Mouse (Mus musculus): ENCODE results near the gene Srsf2. TPM values are rescaled to one million over a fixed set of nuclear protein-coding genes. Genes with fewer than 3 reads are reported as not detected.

The Srsf2 gene
- polyA plus RNA-seq, 1 experiment from 2014 or later = 917 TPM

GRCm38 (mm10) chr11:116802709-116803108 lies 50.2 kb downstream of the Srsf2 start:
- Histone ChIP-seq H3K27me3 (ENCODE audit: control insufficient read depth, insufficient read depth, low read length) (no peaks in the 10 kb centered on the region), H3K36me3 (ENCODE audit: control insufficient read depth, insufficient read depth, low read length) (no peaks in the 10 kb centered on the region), H3K4me1 (ENCODE audit: control insufficient read depth, insufficient read depth, low read length) (no peaks in the 10 kb centered on the region; the same call in 1 of the 2 replicates), H3K4me3 (ENCODE audit: low read depth, low read length) (no peak overlapping the region), H3K4me2 (ENCODE audit: low read depth) (no peak overlapping the region), H3K9me3 (ENCODE audit: control insufficient read depth, low read length) (no peaks in the 10 kb centered on the region), H3K9ac (ENCODE audit: low read length) (no peak overlapping the region), H3K27ac (ENCODE audit: low read depth, low read length) (no peak overlapping the region)
- WGBS = 83% methylated on average over 5 of the region's 5 CpGs
- DNase-seq (ENCODE audit: low spot score) (no peak), ATAC-seq (ENCODE audit: insufficient read depth, low FRiP score, low TSS enrichment) (no peak)

GRCm38 (mm10) chr11:116801106-116801505 lies 51.8 kb downstream of the Srsf2 start:
- Histone ChIP-seq H3K27ac (ENCODE audit: low read depth, low read length) (no peak overlapping the region), H3K4me3 (ENCODE audit: low read depth, low read length) (no peak overlapping the region), H3K9ac (ENCODE audit: low read length) (no peak overlapping the region), H3K36me3 (ENCODE audit: control insufficient read depth, insufficient read depth, low read length) (no peaks in the 10 kb centered on the region), H3K4me1 (ENCODE audit: control insufficient read depth, insufficient read depth, low read length) (no peaks in the 10 kb centered on the region; the same call in 1 of the 2 replicates), H3K9me3 (ENCODE audit: control insufficient read depth, low read length) (no peaks in the 10 kb centered on the region), H3K4me2 (ENCODE audit: low read depth) (no peak overlapping the region), H3K27me3 (ENCODE audit: control insufficient read depth, insufficient read depth, low read length) (no peaks in the 10 kb centered on the region)
- 70% methylated on average over 5 of the region's 5 CpGs for WGBS
- DNase-seq (ENCODE audit: low spot score) (no peak), ATAC-seq (ENCODE audit: insufficient read depth, low FRiP score, low TSS enrichment) (no peak)

Other genes starting within 250 kb of the Srsf2 start
- 4.9 and 5.3 TPM in 2 replicates for gene Rhbdf2, start 226.1 kb downstream of the Srsf2 start, polyA plus RNA-seq (2014; fragmentation: Nextera tagmentation; extraction: Ambion mirVana)
- 0.37 and 0.53 TPM in 2 replicates for gene Prcd, start 199.6 kb downstream of the Srsf2 start, polyA plus RNA-seq (2014; fragmentation: Nextera tagmentation; extraction: Ambion mirVana)
- gene Cygb, start 198.8 kb downstream of the Srsf2 start, polyA plus RNA-seq (2014; fragmentation: Nextera tagmentation; extraction: Ambion mirVana) = 2.3 and 3.0 TPM in 2 replicates
- gene St6galnac1, start 77.6 kb downstream of the Srsf2 start, polyA plus RNA-seq (2014; fragmentation: Nextera tagmentation; extraction: Ambion mirVana) = not detected in 2 replicates
- 46.0 and 51.1 TPM in 2 replicates for gene Mxra7, start 25.0 kb downstream of the Srsf2 start, polyA plus RNA-seq (2014; fragmentation: Nextera tagmentation; extraction: Ambion mirVana)
- gene Mettl23, start 9.8 kb downstream of the Srsf2 start, polyA plus RNA-seq (2014; fragmentation: Nextera tagmentation; extraction: Ambion mirVana) = 61.2 and 63.6 TPM in 2 replicates
- 86.0 and 88.4 TPM in 2 replicates for gene Jmjd6, start 9.6 kb downstream of the Srsf2 start, polyA plus RNA-seq (2014; fragmentation: Nextera tagmentation; extraction: Ambion mirVana)
- 33.2 and 41.1 TPM in 2 replicates for gene Mfsd11, start 654 bp downstream of the Srsf2 start, polyA plus RNA-seq (2014; fragmentation: Nextera tagmentation; extraction: Ambion mirVana)
- gene Mgat5b, start 65.8 kb upstream of the Srsf2 start, polyA plus RNA-seq (2014; fragmentation: Nextera tagmentation; extraction: Ambion mirVana) = 7.5 and 8.4 TPM in 2 replicates

All from neural tube, embryonic 11.5 days (tissue).